Mouse (Mus musculus): Measurements from ENCODE around the gene Acot13. TPM values are rescaled to one million over a fixed set of nuclear protein-coding genes. Genes with fewer than 3 reads are reported as not detected.
"Not testable (repeated sequence)": the region's sequence is repeated elsewhere in the genome, so short reads cannot be mapped to it uniquely, and the experiment has no call there.

Acot13 gene
- total RNA-seq (2021): 10 to 100 TPM; 49.6 to 58.0 TPM
- long read RNA-seq, experiment 1, transcript Acot13-201 (3 exons, 721 nt): major isoform, 48 of 80 reads
- long read RNA-seq, experiment 1, partial matches to known transcripts: 31 of 80 reads
- long read RNA-seq, experiment 1, other reads (novel, unspliced or antisense): 1 of 80 reads
- long read RNA-seq, experiment 2, transcript Acot13-201 (3 exons, 721 nt): major isoform, 41 of 103 reads
- long read RNA-seq, experiment 2, partial matches to known transcripts: 54 of 103 reads
- long read RNA-seq, experiment 2, other reads (novel, unspliced or antisense): 8 of 103 reads

DNA sequence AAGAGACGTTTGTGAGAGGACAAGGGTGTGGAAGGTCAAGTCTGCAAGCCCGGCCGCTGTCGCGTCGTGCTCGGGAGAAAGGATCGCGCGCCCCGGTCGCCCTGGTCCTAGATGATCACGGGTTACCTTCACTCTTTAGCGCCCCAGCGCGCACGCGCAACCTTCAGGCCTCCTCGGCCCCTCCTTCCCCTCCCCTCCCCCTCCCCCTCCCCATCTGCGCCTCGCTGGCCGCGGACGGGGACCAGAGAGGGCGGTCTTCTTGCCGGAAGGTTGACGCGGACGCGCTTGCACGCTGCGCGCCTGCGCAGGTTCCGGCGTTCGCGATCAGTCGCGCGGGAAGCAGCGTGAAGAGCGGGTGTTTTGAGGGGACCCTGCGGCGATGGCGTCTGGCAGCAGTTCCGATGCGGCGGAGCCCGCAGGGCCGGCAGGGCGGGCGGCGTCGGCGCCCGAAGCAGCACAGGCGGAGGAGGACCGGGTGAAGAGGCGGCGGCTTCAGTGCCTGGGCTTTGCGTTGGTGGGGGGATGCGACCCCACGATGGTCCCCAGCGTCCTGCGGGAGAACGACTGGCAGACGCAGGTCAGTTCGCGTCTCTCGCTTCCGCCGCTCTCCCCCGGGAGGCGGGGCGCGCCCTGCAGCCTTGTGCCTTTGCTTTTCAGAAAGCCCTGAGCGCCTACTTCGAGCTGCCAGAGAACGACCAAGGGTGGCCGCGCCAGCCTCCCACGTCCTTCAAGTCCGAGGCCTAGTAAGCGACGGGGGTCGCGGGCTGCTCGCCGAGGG lies at the start of gene Acot13, which contains the start of gene Tdp2:
Gene Acot13 (minus strand): TSS at position 188 of the 778 bp plus-strand sequence.
Gene Tdp2 (plus strand): TSS at position 327 of the 778 bp plus-strand sequence.
- peak; percentile 82 to 91 for DNase-seq (ENCODE audit: low spot score in 2 of 2)

DNA sequence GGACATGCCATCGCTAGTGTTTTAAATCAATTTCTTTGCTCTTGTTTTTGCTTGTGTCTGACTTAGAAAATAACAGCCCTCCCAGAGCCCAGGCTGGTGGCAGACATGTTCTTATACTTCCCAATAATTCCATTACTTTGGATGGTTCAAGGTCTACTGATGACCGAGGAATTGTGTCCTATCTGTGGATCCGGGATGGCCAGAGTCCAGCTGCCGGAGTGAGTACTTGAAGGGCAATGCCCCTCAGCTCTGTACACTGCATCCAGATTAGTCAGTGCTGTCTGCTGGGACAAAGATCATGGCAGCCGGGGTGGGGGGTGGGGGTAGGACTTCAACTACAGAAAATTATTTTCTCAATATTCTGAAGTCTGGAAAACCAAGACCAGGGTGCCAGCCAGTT lies 49.4 kb upstream of the Acot13 start:
- no peak for DNase-seq (ENCODE audit: low spot score in 2 of 2)

DNA sequence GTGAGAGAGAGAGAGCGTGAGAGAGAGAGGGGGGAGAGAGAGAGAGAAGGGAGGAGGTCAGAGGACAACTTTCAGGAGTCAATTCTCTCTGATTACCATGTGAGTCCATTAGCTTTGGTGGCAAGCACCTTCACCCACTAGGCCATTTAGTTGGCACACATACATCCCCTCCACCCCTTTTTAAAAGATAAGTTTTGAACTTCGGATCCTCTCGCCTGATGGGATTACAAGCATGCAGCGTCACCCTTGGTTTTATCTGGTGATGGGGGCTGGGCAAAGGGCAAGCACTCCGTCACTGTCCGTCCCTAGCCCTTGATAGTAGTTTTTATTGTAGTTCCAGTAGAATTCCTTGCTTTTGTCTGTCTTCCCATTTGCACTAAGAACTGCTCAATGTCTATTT lies 48.9 kb upstream of the Acot13 start:
- DNase-seq (ENCODE audit: low spot score in 2 of 2): no peak

DNA sequence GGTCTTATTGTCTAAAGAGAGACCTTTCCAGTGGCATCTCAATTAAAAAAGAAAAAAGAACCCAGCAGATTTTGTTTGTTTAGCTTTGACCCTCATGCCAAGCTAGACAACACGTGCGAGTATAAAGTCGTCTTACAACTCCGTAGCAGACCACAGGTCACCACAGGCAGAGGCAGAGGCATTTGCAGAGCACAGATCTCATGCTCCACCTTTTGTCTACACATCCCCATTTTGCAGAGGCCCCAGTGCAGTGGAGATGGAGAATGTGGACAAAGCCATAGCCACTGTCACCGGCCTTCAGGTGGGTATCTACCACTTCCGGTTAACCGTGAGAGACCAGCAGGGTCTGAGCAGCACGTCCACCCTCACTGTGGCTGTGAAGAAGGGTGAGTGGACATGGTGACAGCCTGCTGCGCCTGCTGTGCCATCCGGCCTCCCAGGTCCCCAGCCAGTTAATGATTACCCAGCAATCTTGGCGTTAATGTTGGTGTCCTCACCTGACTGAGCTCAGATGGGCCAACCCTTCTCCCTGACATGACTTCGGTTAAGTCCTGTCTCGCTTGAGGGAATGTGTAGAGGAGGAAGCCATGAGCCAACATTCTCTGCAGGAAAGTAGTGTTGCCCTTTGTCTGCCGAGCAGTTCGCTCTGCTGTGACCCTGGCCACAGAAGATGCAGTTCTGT lies 48.2 kb upstream of the Acot13 start:
- no peak for DNase-seq (ENCODE audit: low spot score in 2 of 2)

DNA sequence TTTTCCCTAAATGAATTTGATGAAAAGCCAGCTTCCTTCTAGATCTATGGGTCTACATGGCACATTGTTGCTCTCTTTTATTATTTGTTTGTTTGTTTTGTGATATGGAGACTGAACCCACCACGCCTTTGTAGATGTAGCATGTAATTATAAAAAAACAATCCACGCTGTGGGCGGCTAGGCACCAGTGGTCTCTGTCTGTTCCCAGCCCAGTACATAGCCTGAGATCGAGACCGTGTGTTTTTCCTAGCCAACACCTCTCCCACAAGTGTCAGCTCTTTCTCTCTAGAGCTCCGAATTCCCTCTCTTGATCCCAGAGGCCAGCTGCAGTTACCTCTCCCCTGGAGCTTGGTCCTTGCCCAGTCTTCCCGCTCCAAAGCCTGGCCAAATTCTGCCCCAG lies 36.9 kb upstream of the Acot13 start:
- DNase-seq (ENCODE audit: low spot score in 2 of 2): no peak

DNA sequence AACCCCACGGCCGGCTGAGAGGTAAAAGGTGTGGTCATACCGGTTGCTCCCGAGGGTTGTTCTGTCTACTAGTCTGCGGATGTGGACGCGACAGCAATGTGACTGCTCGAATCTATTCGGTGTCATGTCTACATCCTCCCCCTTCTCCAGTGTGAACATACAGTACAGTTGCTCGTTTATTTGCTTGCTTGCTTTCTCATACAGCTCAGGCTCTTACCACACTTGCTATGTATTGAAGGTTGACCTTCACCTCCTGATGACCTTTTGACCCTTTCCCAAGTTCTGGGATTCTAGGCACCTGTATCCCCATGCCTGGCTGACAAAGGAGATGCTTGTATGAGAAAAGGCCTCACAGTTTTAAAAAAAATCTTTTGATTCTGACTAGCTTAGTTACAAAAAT lies 36.4 kb upstream of the Acot13 start:
- no peak for DNase-seq (ENCODE audit: low spot score in 2 of 2)

DNA sequence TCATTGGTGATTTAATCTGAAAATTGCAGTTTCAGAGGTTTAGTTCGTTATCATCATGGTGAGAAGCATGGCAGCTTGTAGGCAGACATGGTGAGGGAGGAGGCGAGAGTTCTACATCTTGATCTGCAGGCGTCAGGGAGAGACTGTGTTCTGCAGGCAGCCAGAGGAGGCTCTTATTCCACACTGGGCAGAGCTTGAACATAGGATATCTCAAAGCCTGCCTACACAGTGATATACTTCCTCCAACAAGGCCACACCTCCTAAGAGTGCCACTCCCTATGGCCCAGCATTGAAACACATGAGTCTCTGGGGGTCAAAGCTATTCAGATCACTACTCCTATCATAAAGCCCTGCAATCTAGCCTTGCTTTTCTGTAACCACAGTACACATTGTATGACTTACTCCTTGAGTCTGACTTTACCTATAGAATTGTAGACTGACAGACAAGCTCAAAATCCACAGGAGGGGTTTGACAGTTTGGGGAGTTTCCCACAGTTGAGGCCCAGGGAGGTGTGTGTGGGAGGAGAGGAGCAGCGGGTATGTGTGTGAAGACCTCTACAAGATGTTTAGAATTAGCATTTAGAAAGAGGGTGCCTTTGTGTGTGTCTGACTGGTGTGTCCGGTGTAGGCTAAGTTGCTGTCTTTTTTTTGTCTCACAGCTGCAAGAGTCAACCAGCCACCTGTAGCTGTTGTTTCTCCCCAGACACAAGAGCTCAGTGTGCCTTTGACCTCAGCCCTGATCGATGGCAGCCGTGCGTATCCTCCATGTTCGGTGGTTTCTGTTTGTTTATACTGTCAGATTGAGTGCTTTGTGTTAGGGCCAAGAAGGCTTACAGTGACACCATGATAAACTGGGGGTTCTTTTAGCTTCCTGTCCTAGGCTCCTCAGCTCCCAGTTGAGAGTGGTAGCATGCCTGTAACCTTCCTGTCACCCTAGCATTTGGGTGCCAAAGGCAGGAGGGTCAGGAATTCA lies 35.4 kb upstream of the Acot13 start:
- no peak for DNase-seq (ENCODE audit: low spot score in 2 of 2)

DNA sequence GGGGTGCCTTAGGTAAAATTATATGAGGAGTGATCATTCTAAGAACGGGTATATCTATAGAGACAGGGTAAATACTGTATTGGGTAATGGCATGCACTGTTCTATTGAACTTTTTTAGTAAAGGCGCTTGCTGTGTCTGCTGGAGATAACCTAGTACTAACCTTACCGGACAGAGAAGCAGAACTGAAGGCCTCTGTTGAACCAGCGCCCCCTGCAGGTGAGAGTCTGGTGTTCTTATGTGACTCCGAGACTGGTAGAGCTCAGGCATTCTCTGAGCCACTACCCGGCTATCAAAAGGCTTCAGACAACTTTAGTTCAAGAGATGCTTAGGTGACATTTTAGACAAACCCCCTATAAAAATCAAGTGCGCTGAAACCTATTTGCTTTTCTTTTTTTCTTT lies 31.2 kb upstream of the Acot13 start:
- DNase-seq (ENCODE audit: low spot score in 2 of 2): no peak

DNA sequence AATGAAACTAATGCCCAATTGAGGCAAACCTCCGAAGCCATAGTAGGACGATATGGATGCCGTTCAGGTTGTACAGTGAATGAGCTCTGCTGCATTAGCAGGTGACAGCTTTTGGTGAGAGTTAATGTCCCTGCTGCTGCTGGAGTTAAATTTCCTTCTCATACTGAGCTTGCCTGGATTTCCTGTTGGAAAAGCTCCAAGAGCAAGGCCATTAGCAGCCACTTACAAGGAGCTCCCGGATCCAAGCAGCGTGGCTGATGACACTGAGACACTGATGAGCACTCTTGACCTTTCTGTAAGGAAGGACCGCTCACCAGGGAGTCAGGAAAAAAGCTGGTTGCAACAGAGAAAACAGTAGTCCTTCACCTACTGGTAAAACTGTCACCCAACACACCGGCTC lies 30.7 kb upstream of the Acot13 start:
- DNase-seq (ENCODE audit: low spot score in 2 of 2): no peak

- DNase-seq (ENCODE audit: low spot score in 2 of 2): no peak
Observed at GRCm38 (mm10) chr13:24861084-24861483, 29.7 kb upstream of the Acot13 start.

- no peak for DNase-seq (ENCODE audit: low spot score in 2 of 2)
Observed at GRCm38 (mm10) chr13:24859115-24859514, 27.8 kb upstream of the Acot13 start.

DNA sequence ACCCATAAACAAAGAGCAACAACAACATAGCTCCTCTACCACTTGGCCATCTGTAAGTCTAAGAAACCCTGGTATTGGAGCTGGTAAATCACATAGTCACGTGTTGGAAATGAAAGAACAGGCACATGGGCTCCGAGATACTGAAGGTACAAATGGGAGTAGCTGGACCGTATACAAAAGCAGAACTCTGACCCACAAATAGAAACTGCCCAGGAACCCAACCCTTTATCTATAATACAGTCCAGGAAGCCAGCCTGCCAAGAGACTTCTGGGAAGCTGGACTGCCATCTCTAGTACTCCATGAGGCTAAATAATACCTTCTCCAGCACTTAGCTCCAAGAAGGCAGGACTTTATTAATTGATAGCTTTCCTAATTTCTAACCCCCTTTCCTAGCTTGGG lies 21.2 kb upstream of the Acot13 start:
- DNase-seq (ENCODE audit: low spot score in 2 of 2): no peak

DNA sequence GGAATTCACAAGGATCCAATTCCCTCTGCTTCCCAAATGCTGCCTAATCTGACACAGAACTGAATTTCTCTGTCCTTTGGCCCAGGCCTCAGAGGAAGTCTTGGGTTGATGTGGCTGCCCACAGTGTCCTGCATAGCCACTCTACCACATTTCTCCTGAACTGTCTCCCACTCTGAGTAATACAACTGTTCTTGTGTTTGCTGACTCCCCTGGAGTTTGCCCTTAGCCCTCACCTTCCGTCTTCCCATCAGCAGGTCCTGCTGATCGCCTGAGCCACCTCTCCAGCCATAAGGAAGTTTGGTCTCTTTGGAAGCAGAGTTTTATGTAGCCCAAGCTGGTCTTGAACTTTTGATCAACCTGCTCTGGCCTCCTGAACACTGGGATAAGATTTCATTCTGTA lies 20.6 kb upstream of the Acot13 start:
- no peak for DNase-seq (ENCODE audit: low spot score in 2 of 2)

DNA sequence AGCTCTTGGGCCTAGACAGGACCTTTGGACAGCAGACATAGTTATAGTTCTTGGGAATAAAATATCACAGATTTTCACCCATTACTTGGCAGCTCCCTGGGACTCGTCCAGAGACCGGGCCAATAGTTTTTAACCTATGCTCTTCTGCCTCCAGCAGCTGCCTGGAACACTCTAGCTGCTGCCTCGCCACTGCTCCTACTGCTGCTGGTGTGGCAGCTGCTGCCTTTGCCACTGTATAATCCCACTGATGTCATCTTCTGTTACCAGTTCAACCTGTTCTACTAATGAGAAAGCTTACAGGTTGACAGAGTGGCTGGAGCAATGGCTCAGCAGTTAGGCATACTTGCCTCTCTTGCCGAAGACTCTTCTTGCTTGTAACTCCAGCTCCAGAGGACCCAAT lies 18.0 kb upstream of the Acot13 start:
- DNase-seq (ENCODE audit: low spot score in 2 of 2): no peak

GRCm38 (mm10) chr13:24844983-24845955 lies 13.9 kb upstream of the Acot13 start, which contains the start of gene D130043K22Rik:
Gene D130043K22Rik (plus strand): TSS chr13:24845135.
- DNase-seq (ENCODE audit: low spot score in 2 of 2): peak; percentile 23 to 28

- DNase-seq (ENCODE audit: low spot score in 2 of 2): no peak
Observed at GRCm38 (mm10) chr13:24841702-24842101, 10.4 kb upstream of the Acot13 start.

- no peak for DNase-seq (ENCODE audit: low spot score in 2 of 2)
Observed at GRCm38 (mm10) chr13:24839831-24840230, 8.5 kb upstream of the Acot13 start.

- DNase-seq (ENCODE audit: low spot score in 2 of 2): not testable (repeated sequence)
Observed at GRCm38 (mm10) chr13:24837765-24838164, 6.4 kb upstream of the Acot13 start.

DNA sequence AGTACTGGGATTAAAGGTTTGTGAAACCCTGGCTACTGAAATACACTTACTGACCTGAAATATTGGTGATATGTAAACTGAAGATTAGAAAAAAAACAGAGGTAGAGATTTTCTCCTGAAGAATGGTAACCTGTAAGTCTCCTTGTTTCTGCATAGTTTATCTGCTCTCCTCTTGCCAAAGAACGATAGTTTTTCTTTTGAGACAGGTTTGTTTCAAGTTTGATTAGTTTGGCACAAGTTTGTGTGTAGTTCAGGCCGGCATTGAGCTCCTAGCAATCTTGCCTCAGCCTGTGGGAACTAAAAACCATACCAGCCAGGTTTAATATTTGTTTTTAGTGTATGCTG lies 1.4 kb upstream of the Acot13 start:
- DNase-seq (ENCODE audit: low spot score in 2 of 2): no peak

Data from adrenal gland, postnatal 4 days (tissue).